36 mouse cellular contexts compared by ENCODE assay signal in genomic region chr16:3835461-3835860, GRCm38 (mm10). TPM values are rescaled to one million over a fixed set of nuclear protein-coding genes. Genes with fewer than 3 reads are reported as not detected.
"Had no signal": no experiment of that assay in that cellular context is flagged by ENCODE, and none has a peak within 500 bp of the region (broad histone marks: within the 10 kb centered on the region; RNA-seq: fewer than 3 reads in every experiment).

No protein-coding gene starts in this region.

- H3K27me3 ChIP-seq: embryonic facial prominence, embryonic 12.5 days; embryonic facial prominence, embryonic 13.5 days; embryonic facial prominence, embryonic 15.5 days; forebrain, embryonic 13.5 days; forebrain, embryonic 15.5 days had no signal

- ATAC-seq: forebrain, embryonic 13.5 days; forebrain, embryonic 14.5 days; forebrain, embryonic 15.5 days; forebrain, embryonic 16.5 days; forebrain, postnatal 0 days had no signal

- H3K36me3 ChIP-seq: embryonic facial prominence, embryonic 10.5 days; embryonic facial prominence, embryonic 12.5 days; embryonic facial prominence, embryonic 13.5 days; embryonic facial prominence, embryonic 15.5 days; forebrain, embryonic 10.5 days; forebrain, embryonic 12.5 days; forebrain, embryonic 15.5 days had no signal

- H3K27ac ChIP-seq: embryonic facial prominence, embryonic 10.5 days; embryonic facial prominence, embryonic 12.5 days; embryonic facial prominence, embryonic 13.5 days; embryonic facial prominence, embryonic 15.5 days; forebrain, embryonic 10.5 days; forebrain, embryonic 12.5 days; forebrain, embryonic 13.5 days; forebrain, embryonic 15.5 days; gastrocnemius, adult 2 months; heart, adult 2 months had no signal

- H3K4me1 ChIP-seq: embryonic facial prominence, embryonic 10.5 days; embryonic facial prominence, embryonic 12.5 days; embryonic facial prominence, embryonic 13.5 days; embryonic facial prominence, embryonic 15.5 days; forebrain, embryonic 10.5 days; forebrain, embryonic 12.5 days; forebrain, embryonic 13.5 days; forebrain, embryonic 15.5 days had no signal

- H3K4me3 ChIP-seq: embryonic facial prominence, embryonic 10.5 days; embryonic facial prominence, embryonic 12.5 days; embryonic facial prominence, embryonic 13.5 days; embryonic facial prominence, embryonic 15.5 days; erythroblast, embryonic 14.5 days; forebrain, embryonic 10.5 days; forebrain, embryonic 12.5 days; forebrain, embryonic 13.5 days; forebrain, embryonic 15.5 days; gastrocnemius, adult 2 months; heart, adult 2 months had no signal

- H3K4me2 ChIP-seq: embryonic facial prominence, embryonic 12.5 days; embryonic facial prominence, embryonic 13.5 days; embryonic facial prominence, embryonic 15.5 days; forebrain, embryonic 12.5 days; forebrain, embryonic 13.5 days; forebrain, embryonic 15.5 days had no signal

- H3K9me3 ChIP-seq: embryonic facial prominence, embryonic 10.5 days; embryonic facial prominence, embryonic 12.5 days; embryonic facial prominence, embryonic 13.5 days; embryonic facial prominence, embryonic 15.5 days; forebrain, embryonic 10.5 days; forebrain, embryonic 12.5 days; forebrain, embryonic 13.5 days; forebrain, embryonic 15.5 days had no signal

- DNase-seq: cerebellum, adult 2 months; cerebellum, adult 8-10 months; cerebellum, adult 9-10 months; cerebellum, adult 9-11 months; cerebellum, postnatal 10 days; cerebellum, postnatal 14 days; cerebellum, postnatal 25 days; cerebellum, postnatal 36 days; embryo, embryonic 11 days; forebrain, postnatal 0 days; gastrocnemius, adult 2 months; gastrocnemius, postnatal 10 days; gastrocnemius, postnatal 14 days; gastrocnemius, postnatal 25 days; gastrocnemius, postnatal 36 days; heart, adult 18-20 months; heart, adult 2 months had no signal

- H3K9ac ChIP-seq: embryonic facial prominence, embryonic 12.5 days; embryonic facial prominence, embryonic 13.5 days; embryonic facial prominence, embryonic 15.5 days; forebrain, embryonic 12.5 days; forebrain, embryonic 13.5 days; forebrain, embryonic 15.5 days; forebrain, postnatal 0 days had no signal

RNA-seq across cellular contexts. Expression of gene Olfr15, which starts 4.8 kb away (rescaled TPM):
- total RNA-seq: common myeloid progenitor, adult 5-6 weeks; forebrain, postnatal 0 days; gastrocnemius, adult 18-20 months; gastrocnemius, adult 2 months; gastrocnemius, adult 8-10 months; gastrocnemius, postnatal 10 days; gastrocnemius, postnatal 14 days; gastrocnemius, postnatal 25 days; gastrocnemius, postnatal 36 days; gastrocnemius, postnatal 4 days; granulocyte monocyte progenitor cell, adult 5-6 weeks; heart, adult 18-20 months; heart, adult 2 months had no signal
- polyA plus RNA-seq: cerebellum, adult 2 months; cortical plate, adult 2 months; erythroblast, embryonic 14.5 days; forebrain, embryonic 10.5 days; forebrain, embryonic 13.5 days; forebrain, embryonic 14.5 days; forebrain, embryonic 15.5 days; forebrain, embryonic 16.5 days; forebrain, postnatal 0 days; frontal cortex, adult 2 months; gonadal fat pad, adult 2 months; heart, adult 2 months had no signal

RNA-seq across cellular contexts. Expression of gene Zfp174, which starts 11.6 kb away (rescaled TPM):
- polyA plus RNA-seq: erythroblast, embryonic 14.5 days had no signal

RNA-seq across cellular contexts. Expression of gene Gm20695, which starts 49.0 kb away (rescaled TPM):
- total RNA-seq: gastrocnemius, adult 18-20 months; gastrocnemius, postnatal 25 days; gastrocnemius, postnatal 36 days; heart, adult 18-20 months had no signal
- polyA plus RNA-seq: erythroblast, embryonic 14.5 days; heart, adult 2 months had no signal
